Mouse (Mus musculus) R1 (cell line): Measurements from ENCODE around the gene Dner.

Source experiments
- DNase-seq: peaks from one replicate; pipeline ENCODE4 v3.0.0-alpha.2; 2018; ENCODE audit warnings: low read depth, low spot score

The Dner gene

DNA sequence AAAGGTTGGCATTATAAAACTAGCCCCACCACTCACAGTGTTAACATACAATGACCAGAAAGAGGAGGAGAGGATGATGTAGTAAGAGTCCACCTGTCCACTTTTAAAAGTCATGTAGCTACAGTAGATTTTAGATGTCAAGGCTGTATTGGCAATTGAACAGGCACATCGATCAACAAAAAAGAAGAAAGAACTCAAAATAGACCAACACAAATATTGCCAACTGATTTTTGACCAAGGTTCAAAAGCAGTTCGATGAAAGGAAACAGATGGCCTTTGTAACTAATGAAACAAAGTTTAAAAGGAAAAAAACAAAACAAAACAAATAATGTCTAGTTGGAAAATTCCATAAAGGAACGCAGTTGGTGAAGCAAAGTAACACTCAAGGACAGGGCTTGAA, 296.4 kb downstream of the Dner start:
- no peak for DNase-seq

DNA sequence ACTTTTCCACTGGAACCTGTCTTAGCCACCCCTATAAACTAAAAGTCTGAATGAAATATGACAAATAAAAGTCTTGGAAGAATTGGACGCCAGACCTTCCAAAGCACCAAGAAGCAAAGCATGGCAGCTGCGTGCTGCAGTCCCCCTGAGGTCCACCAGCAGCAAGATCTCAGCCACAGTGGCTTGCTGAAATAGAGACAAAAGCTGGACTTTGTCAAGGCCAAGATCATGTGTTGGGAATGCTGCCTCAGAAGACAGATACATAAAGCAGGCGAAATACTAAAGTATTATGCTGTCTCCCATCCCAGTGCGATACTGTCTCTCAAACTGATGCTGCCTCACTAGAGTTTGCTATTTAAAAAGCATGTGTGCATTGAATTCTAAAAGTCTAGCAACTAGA, 296.9 kb downstream of the Dner start:
- DNase-seq = no peak

- DNase-seq = no peak
Observed at GRCm38 (mm10) chr1:84396787-84397186, 299.2 kb downstream of the Dner start.

DNA sequence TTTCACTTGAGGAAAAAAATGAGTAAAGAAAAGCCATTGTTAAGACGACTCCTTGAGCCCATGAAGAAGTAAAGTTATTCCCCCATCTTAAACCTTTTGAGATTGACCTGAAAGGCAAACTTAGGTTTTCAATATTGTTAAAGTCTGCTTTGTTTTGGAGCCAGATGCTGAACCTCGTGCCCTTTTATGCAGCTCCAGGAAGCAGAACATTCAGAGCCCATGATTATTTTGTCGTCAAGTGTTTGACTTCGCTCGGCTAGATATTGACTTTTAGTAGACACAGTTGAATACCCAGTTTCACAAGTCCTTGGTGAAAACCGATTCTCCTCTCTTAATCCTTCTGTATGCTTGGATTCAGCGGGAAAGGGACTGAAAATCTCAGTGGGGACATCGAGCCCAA, 300.1 kb downstream of the Dner start:
- no peak for DNase-seq

DNA sequence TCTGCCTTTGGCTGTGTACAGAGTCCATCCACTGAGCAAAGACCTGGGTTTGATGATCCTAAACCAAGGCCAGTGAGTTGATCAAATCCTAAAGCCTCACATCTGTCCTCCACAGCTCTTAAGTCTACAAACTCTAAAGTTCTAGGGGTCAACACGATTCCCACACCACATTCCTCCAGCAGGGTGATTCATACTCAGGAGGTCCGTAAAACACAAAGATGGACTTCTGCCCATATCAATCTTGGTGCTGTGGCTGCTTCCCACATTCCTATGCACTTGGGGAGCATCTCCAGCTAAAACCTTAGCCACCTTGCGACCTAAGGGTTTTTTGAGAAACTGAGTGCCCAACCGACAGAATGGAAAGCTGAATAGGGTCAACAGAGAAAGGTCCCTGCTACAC, 305.1 kb downstream of the Dner start:
- no peak for DNase-seq

DNA sequence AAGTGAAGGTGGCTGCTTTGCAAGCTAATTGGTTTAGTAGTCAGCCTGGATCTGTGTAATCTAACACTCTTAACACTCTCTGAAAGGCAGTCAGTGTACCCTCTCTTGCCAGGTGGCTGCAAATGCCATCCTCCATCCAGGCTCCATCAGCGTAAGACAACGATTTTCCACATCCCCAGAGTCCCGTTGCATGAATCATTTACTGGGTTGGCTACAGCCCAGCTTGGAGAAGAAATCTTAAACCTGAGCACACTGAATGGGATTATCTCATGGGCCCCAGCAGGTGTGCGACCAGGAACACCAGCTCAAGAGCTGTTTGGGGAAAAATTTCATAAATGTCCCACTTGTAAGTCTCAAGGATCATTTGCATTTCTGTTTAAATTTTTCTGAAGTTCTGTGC, 308.4 kb downstream of the Dner start:
- DNase-seq = no peak

DNA sequence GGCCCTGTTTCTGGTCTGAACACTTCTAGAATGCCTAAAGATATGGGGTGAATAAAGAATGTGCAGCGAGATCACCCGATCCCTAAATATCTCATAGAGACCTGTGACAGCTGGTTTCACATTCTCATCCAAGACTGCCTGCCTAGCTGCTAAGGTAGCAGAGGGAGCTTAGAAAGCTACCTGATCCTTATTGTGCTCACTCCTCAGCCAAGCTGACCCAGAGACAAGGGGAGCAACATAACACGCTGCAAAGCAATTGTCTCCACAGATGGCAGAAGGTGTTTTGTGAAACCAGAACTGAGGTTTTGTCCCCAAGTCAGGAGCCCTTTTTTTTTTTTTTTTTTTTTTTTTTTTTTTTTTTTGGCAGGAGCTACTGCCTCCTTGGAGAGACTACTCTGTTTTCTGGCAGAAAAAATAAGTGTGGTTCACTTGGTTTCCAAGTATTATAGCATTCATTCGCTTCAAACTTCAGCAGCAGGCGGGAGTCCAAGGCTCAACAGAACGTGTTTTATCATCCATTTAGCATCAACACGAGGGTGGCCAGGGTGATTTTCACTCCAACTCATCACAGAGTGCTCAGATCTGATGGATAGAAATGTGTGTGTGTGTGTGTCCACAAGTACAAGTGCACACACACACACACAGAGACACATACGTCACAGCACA, 309.4 kb downstream of the Dner start:
- DNase-seq = no peak

- no peak for DNase-seq
Observed at GRCm38 (mm10) chr1:84382709-84383108, 313.3 kb downstream of the Dner start.

GRCm38 (mm10) chr1:84382064-84382463, 314.0 kb downstream of the Dner start:
- no peak for DNase-seq

GRCm38 (mm10) chr1:84380895-84381294, 315.1 kb downstream of the Dner start:
- no peak for DNase-seq

- no peak for DNase-seq
Observed at GRCm38 (mm10) chr1:84367733-84368132, 328.3 kb downstream of the Dner start.

DNA sequence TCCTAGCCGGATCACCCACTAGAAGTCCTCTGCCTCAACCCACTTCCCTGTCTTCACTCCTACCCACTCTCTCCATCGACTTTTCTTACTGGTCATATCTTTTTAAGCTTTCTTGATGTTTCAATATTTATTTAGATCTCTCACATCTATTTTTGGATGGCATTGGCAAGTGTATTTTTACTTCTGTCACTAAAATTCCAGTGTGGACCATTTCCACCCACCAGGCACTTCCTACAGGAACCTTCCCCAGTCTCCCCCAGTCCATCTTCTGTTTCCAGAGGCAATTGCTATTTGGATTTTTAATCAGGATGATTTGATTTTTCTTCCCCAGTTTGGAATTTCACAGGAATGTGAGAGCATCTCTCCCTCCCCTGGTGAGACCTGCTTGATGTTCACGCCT, 329.5 kb downstream of the Dner start:
- DNase-seq = no peak

- no peak for DNase-seq
Observed at GRCm38 (mm10) chr1:84363967-84364366, 332.1 kb downstream of the Dner start, which contains the start of gene Pid1. TSS of gene Pid1 (minus strand) at chr1:84364180.

DNA sequence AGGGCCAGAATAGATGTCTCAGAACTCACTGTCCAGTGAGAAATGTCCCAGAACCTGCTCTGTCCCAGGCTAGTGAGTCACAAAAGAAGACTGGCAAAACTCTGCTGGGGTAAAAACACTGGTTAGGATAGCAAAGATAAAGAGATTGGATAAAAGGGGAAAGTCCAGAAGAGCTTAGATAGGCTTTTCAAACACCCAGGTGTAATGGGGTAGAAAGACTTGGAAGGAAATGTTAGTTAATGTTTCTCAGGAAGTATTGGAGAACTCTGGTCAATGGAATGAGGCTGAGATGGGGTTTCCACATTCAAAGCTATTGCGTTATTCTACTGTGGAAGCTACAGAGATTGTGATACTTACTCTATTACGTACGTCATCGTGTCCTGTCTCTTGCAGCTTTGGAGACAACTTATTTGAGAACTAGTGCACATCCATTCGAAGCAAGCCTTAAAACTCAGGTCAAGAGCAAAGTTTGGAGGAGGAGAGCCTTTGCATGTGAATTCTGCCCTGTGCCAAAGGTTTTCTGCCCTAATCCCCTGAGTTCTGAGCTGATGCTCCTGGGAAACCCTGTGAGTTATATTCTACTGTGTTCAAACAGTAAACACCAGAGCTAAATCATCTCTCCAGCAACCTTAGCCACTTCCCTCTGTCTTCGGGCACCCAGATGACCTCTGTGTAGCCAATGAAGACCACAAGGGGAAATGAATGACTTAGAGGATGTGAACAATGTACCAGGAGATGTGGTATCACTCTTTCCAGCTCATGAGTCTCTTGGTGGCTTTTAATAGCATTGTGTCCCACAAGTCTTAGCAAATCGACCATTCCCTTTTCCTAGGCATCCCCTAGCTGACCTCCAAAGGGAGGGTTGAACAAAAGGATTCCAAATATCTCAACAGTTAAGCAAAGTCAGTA, 333.1 kb downstream of the Dner start:
- no peak for DNase-seq

GRCm38 (mm10) chr1:84362209-84362608, 333.8 kb downstream of the Dner start:
- no peak for DNase-seq

DNA sequence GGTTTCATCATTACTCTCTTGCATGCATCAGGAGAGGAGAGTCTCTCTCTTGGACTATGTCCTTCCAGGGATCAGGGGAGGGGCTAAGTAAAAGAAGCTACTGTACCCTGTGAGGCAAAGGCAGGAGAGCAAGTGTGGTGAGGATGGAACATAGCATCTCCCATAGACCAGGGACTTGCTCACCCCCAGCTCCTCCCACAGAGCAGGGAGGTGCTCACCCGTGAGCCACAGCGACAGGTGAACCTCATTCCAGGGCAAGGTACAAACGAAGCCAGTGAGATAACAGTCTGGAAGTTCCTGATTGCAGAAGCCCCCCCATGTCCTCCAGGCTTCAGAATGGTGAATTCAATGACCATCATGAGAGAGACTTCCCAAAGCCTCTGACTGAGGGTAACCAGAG, 334.6 kb downstream of the Dner start:
- DNase-seq = no peak

GRCm38 (mm10) chr1:84359611-84360500, 336.2 kb downstream of the Dner start:
- DNase-seq = no peak

- DNase-seq = no peak
Observed at GRCm38 (mm10) chr1:84357216-84357615, 338.8 kb downstream of the Dner start.

- DNase-seq = no peak
Observed at GRCm38 (mm10) chr1:84350262-84350661, 345.8 kb downstream of the Dner start.

- DNase-seq = no peak
Observed at GRCm38 (mm10) chr1:84347796-84348476, 348.1 kb downstream of the Dner start.

DNA sequence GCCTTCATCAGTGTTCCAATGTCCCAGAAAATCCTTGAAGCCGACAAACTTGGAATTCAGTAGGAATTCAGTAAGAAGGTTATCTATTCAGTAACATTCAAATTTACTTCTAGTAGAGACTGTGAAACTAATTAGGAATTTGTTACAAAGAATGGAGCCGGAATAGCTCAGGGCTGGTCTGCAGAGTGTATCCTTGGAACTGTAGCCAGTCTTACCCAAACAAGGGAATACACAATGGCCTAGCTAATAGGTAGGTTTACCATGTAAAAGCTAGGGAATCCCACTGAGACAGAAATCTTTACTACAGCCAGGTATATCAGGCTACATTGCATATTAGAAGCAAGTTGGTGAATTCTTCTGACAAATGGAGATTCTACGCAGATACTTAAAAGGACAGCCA, 363.2 kb downstream of the Dner start:
- DNase-seq = peak; percentile 92
